Mouse (Mus musculus) hindbrain, embryonic 16.5 days (tissue): Measurements from ENCODE around the gene Fgd3. TPM values are rescaled to one million over a fixed set of nuclear protein-coding genes. Genes with fewer than 3 reads are reported as not detected.

Source experiments
- ATAC-seq: fragments of 200-750 bp; cut with Nextera tagmentation; 2 replicates; pipeline ENCODE4 v1.8.0; 2017; ENCODE audit warnings: moderate TSS enrichment, moderate library complexity
- H3K27ac ChIP-seq: fragments of 300-500 bp; sonication (generic); 2 replicates; pipeline ENCODE4 v1.5.1; 2014; ENCODE audit warnings: low read depth, mild to moderate bottlenecking, control low read depth, low read length, moderate library complexity
- H3K27me3 ChIP-seq: fragments of 300-500 bp; sonication (generic); replicated peaks from 2 replicates; pipeline ENCODE4 v1.6.1; 2014; ENCODE audit warnings: low read length; ENCODE audit not compliant: control insufficient read depth, insufficient read depth
- H3K36me3 ChIP-seq: fragments of 300-500 bp; sonication (generic); 2 replicates; pipeline ENCODE4 v1.6.1; 2014; ENCODE audit warnings: mild to moderate bottlenecking, low read length, moderate library complexity, mixed read lengths; ENCODE audit not compliant: control insufficient read depth, insufficient read depth
- H3K4me1 ChIP-seq: fragments of 300-500 bp; sonication (generic); 2 replicates; pipeline ENCODE4 v1.6.1; 2014; ENCODE audit warnings: low read depth, low read length; ENCODE audit not compliant: control insufficient read depth, insufficient read depth
- H3K4me2 ChIP-seq: fragments of 300-500 bp; sonication (generic); 2 replicates; pipeline ENCODE4 v1.6.1; 2014; ENCODE audit warnings: mild to moderate bottlenecking, low read length, control low read depth, moderate library complexity
- H3K4me3 ChIP-seq: fragments of 300-500 bp; sonication (generic); 2 replicates; pipeline ENCODE4 v1.5.1; 2014; ENCODE audit warnings: mild to moderate bottlenecking, low read length, control low read depth, moderate library complexity
- H3K9ac ChIP-seq: fragments of 300-500 bp; sonication (generic); 2 replicates; pipeline ENCODE4 v1.6.1; 2014; ENCODE audit warnings: low read depth, mild to moderate bottlenecking, control low read depth, low read length, moderate library complexity
- H3K9me3 ChIP-seq: fragments of 300-500 bp; sonication (generic); 2 replicates; pipeline ENCODE4 v1.6.1; 2014; ENCODE audit warnings: mild to moderate bottlenecking, low read length, moderate library complexity; ENCODE audit not compliant: control insufficient read depth
- WGBS: fragments of 180-500 bp; shearing (Covaris S2); extraction: QIAGEN DNeasy Blood & Tissue Kit; methylation state at CpG from one replicate; pipeline ENCODE4 v1.1.7; 2014; 5-methylcytosine and 5-hydroxymethylcytosine counted together
- polyA plus RNA-seq: library from polyadenylated mRNA; unstranded; fragments of >200 nt; fragmentation: Nextera tagmentation; extraction: Ambion mirVana; gene quantifications from 2 replicates; pipeline ENCODE4 v1.2.1, GENCODE M21; 2015

Fgd3 gene
- polyA plus RNA-seq, 1 experiment from 2014 or later: 1.6 TPM

DNA sequence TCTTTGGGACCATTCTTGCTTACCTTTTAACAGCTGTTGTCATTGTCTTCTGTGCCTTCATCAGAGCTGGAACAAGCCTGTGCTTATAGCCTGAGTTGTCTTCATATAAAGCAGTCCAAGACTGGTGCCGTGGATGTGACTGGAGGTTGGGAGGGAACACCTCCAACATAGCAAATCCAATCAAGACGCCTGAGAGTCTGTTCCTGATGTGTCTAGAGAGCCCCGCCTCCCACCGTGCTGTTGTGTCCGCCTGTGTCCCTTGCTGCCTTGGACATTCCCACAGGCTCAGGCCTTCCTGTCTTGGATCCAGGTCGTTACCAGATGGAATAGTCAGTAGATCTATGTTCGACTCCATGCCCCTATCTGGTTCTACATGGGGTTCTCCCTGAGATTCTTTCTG is 36.0 kb upstream of the Fgd3 start:
- Histone ChIP-seq H3K36me3 (no peaks in the 10 kb centered on the region), H3K4me2 (no peak overlapping the region), H3K9ac (no peak overlapping the region), H3K27me3 (no peaks in the 10 kb centered on the region), H3K27ac (peak overlapping the region; percentile 23; the same call in 1 of the 2 replicates), H3K4me3 (no peak overlapping the region), H3K4me1 (peaks cover 20% of the 10 kb centered on the region), H3K9me3 (no peaks in the 10 kb centered on the region)
- 78% methylated on average over 7 of the region's 7 CpGs for WGBS
- no peak for ATAC-seq

DNA sequence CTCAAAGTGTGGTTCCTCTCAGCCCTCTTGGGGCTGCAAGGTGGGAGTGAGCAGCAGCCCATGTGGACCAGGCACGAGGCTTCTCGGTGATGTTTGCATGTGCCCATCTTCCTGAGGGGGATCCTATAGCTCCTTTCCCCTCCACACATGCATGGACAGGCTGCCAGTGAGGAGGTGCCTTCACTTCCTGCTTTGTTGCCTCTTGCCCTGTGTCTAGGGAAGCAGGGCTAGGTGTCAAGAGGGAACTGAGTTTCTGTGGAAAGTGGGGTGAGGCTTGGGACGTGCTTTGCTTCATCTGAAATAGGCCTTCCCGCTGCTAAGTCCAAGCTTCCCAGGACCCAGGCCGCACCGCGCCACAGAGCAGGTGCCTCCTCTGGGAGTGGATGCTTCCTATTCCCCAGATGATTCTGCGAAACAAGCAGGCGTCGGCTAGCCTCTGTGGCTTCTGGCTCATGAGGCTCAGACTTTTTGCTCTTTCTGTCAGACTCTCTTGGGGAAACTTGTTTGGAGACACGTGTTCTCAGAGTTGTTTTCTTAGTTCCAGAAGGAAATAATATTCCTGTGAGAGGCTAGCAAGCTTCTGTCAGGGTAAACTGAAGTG is 35.5 kb upstream of the Fgd3 start:
- Histone ChIP-seq H3K9ac (no peak overlapping the region), H3K4me1 (peaks cover 15% of the 10 kb centered on the region)
- 73% methylated on average over 11 of the region's 11 CpGs for WGBS

DNA sequence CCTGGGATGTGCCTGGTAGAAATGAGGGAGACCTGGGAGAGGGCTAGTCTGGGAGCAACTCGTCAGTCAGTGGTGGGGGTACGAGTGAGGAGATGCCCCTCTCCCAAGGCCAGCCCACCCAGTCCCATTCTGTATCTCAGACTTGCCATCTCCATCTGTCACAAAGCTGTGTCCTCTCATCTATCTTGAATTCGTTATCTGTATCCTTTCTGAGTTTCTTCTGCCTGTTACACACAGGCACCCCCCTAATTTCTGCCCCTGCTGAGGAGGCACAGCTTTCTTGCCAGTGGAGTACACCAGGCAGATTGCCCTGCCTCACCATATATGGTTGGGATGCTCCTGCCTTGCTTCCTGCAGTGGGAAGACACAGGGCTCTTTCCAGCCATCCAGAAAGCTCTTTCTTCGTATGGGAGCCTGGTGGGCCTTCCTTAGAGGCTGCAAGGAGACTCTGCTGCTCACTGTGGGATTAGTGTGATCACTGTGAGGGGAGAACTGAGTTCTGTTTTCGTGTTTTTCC is 33.9 kb upstream of the Fgd3 start:
- Histone ChIP-seq H3K9ac (no peak overlapping the region), H3K4me3 (no peak overlapping the region), H3K36me3 (no peaks in the 10 kb centered on the region), H3K27me3 (no peaks in the 10 kb centered on the region), H3K9me3 (no peaks in the 10 kb centered on the region), H3K4me2 (no peak overlapping the region), H3K4me1 (peaks cover 15% of the 10 kb centered on the region), H3K27ac (no peak overlapping the region)
- 63% methylated on average over 5 of the region's 5 CpGs for WGBS
- 0 out of 2 replicates have a peak, but pooled peaks have one; percentile 13 for ATAC-seq

More for the DNA sequence above, 35.5 kb upstream of the Fgd3 start:
- no peaks in the 10 kb centered on the region for H3K36me3 ChIP-seq
- H3K27me3 ChIP-seq: no peaks in the 10 kb centered on the region
- no peak overlapping the region for H3K4me3 ChIP-seq
- H3K4me2 ChIP-seq: no peak overlapping the region
- H3K27ac ChIP-seq: peak overlapping the region; percentile 23; the same call in 1 of the 2 replicates
- H3K9me3 ChIP-seq: no peaks in the 10 kb centered on the region
- no peak for ATAC-seq

DNA sequence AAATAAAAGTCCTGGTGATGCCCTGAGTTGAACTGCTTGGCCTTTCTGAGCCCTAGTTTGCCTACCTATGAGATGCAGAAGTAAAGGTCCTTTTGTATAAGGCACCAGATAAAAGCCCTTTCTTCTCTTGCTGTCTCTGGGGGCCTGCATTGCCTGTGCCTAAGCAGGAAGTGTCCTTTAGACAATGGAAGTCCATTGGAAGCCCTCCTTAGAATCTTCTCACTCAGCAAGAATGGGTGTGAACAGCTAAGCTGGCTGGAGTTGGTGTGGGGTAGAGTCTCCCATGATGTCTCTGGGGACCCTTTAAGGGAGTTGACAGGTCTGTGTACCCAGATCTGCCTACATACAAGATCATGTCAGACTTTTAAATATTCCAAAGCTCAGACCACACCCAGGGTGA is 33.3 kb upstream of the Fgd3 start:
- Histone ChIP-seq H3K36me3 (no peaks in the 10 kb centered on the region), H3K4me2 (no peak overlapping the region), H3K9ac (no peak overlapping the region), H3K27me3 (no peaks in the 10 kb centered on the region), H3K4me1 (peaks cover 15% of the 10 kb centered on the region), H3K27ac (no peak overlapping the region), H3K9me3 (no peaks in the 10 kb centered on the region), H3K4me3 (no peak overlapping the region)
- 0 out of 2 replicates have a peak, but pooled peaks have one; percentile 7 for ATAC-seq

DNA sequence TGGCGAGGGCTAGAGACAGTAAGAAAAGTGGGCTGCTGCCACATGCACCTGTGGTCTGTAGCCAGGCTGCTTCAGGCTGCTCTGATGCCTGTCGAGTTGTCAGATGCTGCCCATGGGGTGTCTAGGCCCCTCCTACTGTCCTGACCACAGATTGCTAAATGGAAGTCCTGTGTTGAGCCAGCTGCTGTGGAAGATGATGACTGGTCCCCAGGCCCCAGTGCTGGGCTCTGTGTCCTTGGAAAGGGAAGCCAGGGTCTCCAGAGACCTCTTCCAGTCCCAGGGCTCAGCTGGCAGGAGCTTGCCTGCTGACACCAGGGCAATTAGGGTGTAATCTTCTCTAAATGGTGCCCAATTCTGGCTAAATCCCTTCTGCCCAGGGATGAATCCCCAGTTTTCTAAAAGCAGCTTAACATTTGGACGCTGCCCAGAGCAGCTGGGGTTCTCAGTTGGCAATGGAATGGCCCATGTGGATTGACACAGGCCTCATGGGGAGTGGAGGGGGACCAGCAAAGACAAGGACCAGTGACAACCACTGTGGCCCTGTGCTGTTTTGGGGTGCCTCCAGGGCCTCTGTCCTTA is 32.6 kb upstream of the Fgd3 start:
- H3K27me3 ChIP-seq: no peaks in the 10 kb centered on the region
- H3K36me3 ChIP-seq: no peaks in the 10 kb centered on the region
- no peak overlapping the region for H3K9ac ChIP-seq
- H3K4me2 ChIP-seq: no peak overlapping the region
- WGBS: 28% methylated on average over 3 of the region's 3 CpGs
- H3K9me3 ChIP-seq: no peaks in the 10 kb centered on the region
- peak; percentile 34 for ATAC-seq
- H3K27ac ChIP-seq: no peak overlapping the region; the same call in 1 of the 2 replicates
- peaks cover 15% of the 10 kb centered on the region for H3K4me1 ChIP-seq
- no peak overlapping the region for H3K4me3 ChIP-seq

DNA sequence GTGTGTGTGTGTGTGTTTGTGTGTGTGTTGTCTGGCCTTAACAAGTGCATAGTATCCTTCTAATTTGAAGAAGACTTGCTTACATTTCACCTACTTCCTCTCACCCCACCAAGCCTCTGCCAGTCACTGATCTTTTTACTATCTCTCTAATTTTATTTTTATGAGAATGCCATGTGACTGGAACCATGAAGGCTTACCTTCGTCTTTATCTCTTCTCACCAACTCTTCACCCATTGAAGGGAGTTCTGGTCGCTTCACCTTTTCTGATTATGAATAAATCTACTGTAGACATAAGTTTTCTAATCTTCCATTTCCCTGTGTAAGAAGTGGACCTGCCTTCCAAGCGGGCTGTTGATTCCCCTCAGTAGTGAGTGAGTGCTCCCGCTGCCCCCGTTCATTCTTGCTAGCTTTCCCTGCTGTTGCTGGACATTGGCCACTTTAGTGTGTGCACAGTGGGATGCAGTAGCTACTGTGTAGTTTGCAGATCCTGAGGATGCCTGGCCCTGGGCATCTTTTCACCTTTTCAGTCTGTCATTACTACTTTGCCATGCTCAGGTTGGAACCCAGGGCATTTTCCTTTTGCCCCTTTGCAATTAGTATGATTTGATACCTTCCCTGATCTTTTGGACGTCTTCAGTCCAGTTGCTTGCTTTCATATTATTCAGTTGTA is 29.9 kb upstream of the Fgd3 start:
- Histone ChIP-seq H3K27ac (no peak overlapping the region), H3K36me3 (no peaks in the 10 kb centered on the region), H3K27me3 (no peaks in the 10 kb centered on the region), H3K4me1 (peaks cover 22% of the 10 kb centered on the region), H3K4me3 (no peak overlapping the region), H3K9me3 (no peaks in the 10 kb centered on the region), H3K9ac (no peak overlapping the region), H3K4me2 (no peak overlapping the region)
- no peak for ATAC-seq
- 90% methylated on average over 6 of the region's 6 CpGs for WGBS

DNA sequence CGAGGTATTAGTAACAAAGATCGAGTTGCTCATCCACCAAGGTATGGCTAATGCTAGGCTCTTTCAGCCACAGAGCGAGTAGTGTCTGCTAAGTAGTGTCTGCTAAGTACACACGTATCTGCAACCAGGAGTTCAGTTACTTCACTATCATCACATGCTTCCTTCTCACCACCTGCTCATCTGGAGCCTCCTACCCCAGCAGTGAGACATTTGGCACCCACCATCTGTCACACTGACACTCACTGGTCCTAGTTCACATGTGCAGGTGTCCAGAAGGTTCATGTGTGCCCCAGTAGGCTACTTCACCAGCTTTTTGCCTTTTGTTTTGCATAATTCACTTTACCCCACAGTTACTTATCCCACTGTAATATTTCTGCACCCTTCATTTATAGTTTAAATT is 29.2 kb upstream of the Fgd3 start:
- H3K27ac ChIP-seq: no peak overlapping the region
- no peak overlapping the region for H3K4me3 ChIP-seq
- H3K27me3 ChIP-seq: no peaks in the 10 kb centered on the region
- no peak for ATAC-seq
- no peaks in the 10 kb centered on the region for H3K36me3 ChIP-seq
- no peak overlapping the region for H3K9ac ChIP-seq
- no peaks in the 10 kb centered on the region for H3K9me3 ChIP-seq
- 90% methylated on average over 4 of the region's 4 CpGs for WGBS
- H3K4me2 ChIP-seq: no peak overlapping the region
- peaks cover 27% of the 10 kb centered on the region for H3K4me1 ChIP-seq

DNA sequence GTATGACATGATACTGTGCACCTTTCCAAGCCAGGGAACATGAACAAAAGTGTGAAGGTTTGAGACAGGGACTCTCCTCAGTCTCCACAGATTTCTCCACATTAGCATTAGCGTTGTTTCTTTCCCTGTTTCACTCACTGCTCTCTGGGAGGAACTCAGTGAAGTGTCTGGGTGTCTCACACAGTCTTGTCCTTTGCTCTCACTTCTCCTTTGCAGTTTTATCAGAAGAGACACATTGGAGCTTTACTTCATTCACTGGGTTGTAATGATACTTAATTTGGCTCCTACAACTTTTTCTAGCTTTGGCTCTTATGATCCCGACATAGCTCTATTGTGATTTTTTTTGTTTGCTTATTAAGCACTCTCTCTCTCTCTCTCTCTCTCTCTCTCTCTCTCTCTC is 28.4 kb upstream of the Fgd3 start:
- Histone ChIP-seq H3K4me1 (peaks cover 35% of the 10 kb centered on the region), H3K9ac (no peak overlapping the region), H3K9me3 (no peaks in the 10 kb centered on the region)

DNA sequence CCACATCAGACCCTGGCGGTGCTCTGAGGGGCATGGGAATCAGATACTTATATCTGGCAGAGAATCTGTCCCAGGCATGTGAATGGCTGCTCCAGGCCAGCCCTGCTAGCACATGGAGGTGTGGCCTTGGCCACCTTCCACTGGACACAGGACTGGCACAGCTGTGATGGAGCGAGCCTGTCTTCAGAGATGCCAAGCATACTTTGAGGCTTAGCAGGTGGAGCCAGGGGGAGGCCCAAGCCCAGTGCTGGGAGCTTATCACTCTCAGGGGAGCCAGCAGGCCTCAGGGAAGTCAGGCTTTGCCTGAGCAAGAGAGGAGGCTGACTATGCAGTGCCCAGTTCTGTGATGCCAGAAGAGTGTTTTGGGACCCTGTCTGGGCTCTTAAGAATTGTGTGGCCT is 25.4 kb upstream of the Fgd3 start:
- Histone ChIP-seq H3K9me3 (no peaks in the 10 kb centered on the region), H3K4me3 (no peak overlapping the region), H3K4me2 (no peak overlapping the region), H3K27ac (no peak overlapping the region), H3K36me3 (no peaks in the 10 kb centered on the region), H3K27me3 (no peaks in the 10 kb centered on the region), H3K4me1 (peaks cover 37% of the 10 kb centered on the region), H3K9ac (no peak overlapping the region)
- ATAC-seq: no peak
- WGBS: 70% methylated on average over 2 of the region's 2 CpGs

More for the DNA sequence above, 28.4 kb upstream of the Fgd3 start:
- ATAC-seq: no peak
- no peaks in the 10 kb centered on the region for H3K27me3 ChIP-seq
- H3K4me3 ChIP-seq: no peak overlapping the region
- H3K4me2 ChIP-seq: no peak overlapping the region
- no peaks in the 10 kb centered on the region for H3K36me3 ChIP-seq
- WGBS: 89% methylated on average over 2 of the region's 2 CpGs
- no peak overlapping the region for H3K27ac ChIP-seq
